Mouse (Mus musculus): ENCODE measurements around the gene Spata31d1c. TPM values are rescaled to one million over a fixed set of nuclear protein-coding genes. Genes with fewer than 3 reads are reported as not detected.

Spata31d1c gene
- polyA plus RNA-seq, 1 experiment from 2014 or later, result not detected

Other genes with a start within 250 kb of the Spata31d1c start
- gene Cntnap3, start 129.1 kb upstream of the Spata31d1c start, polyA plus RNA-seq (2015; fragmentation: Nextera tagmentation; extraction: Ambion mirVana), result 0.74 and 0.77 TPM in 2 replicates
- not detected in 2 replicates for gene Spata31, start 115.7 kb upstream of the Spata31d1c start, polyA plus RNA-seq (2015; fragmentation: Nextera tagmentation; extraction: Ambion mirVana)
- not detected in 2 replicates for gene Prss47, start 19.7 kb downstream of the Spata31d1c start, polyA plus RNA-seq (2015; fragmentation: Nextera tagmentation; extraction: Ambion mirVana)
- gene Mfsd14b, start 79.9 kb downstream of the Spata31d1c start, polyA plus RNA-seq (2015; fragmentation: Nextera tagmentation; extraction: Ambion mirVana), result 49.1 and 51.7 TPM in 2 replicates
- gene Olfr465-ps1, start 105.0 kb downstream of the Spata31d1c start, polyA plus RNA-seq (2015; fragmentation: Nextera tagmentation; extraction: Ambion mirVana), result not detected in 2 replicates
- gene Olfr466, start 117.2 kb downstream of the Spata31d1c start, polyA plus RNA-seq (2015; fragmentation: Nextera tagmentation; extraction: Ambion mirVana), result not detected in 2 replicates
- gene Nlrp4f, start 172.9 kb downstream of the Spata31d1c start, polyA plus RNA-seq (2015; fragmentation: Nextera tagmentation; extraction: Ambion mirVana), result not detected in 2 replicates
- not detected in 2 replicates for gene Gm10775, start 226.5 kb downstream of the Spata31d1c start, polyA plus RNA-seq (2015; fragmentation: Nextera tagmentation; extraction: Ambion mirVana)
- gene Zfp369, start 245.8 kb downstream of the Spata31d1c start, polyA plus RNA-seq (2015; fragmentation: Nextera tagmentation; extraction: Ambion mirVana), result 10.7 and 12.1 TPM in 2 replicates

Measured in stomach, embryonic 16.5 days (tissue).